Mouse (Mus musculus) brain, embryonic 14.5 days (tissue): Measurements from ENCODE around the gene Pxdc1.

ENCODE experiments used
- CTCF ChIP-seq: fragments of 200-500 bp; IDR thresholded peaks from 2 replicates; pipeline ENCODE4 v1.5.1; 2012; ENCODE audit warnings: inconsistent platforms, mild to moderate bottlenecking, moderate library complexity, borderline replicate concordance; ENCODE audit not compliant: insufficient read depth, insufficient read length; ENCODE audit errors: extremely low read depth
- POLR2A ChIP-seq: fragments of 200-500 bp; IDR thresholded peaks from 2 replicates; pipeline ENCODE4 v1.6.1; 2012; ENCODE audit warnings: mild to moderate bottlenecking, inconsistent platforms, borderline replicate concordance; ENCODE audit not compliant: poor library complexity, insufficient read depth, insufficient read length, severe bottlenecking; ENCODE audit errors: extremely low read depth

DNA sequence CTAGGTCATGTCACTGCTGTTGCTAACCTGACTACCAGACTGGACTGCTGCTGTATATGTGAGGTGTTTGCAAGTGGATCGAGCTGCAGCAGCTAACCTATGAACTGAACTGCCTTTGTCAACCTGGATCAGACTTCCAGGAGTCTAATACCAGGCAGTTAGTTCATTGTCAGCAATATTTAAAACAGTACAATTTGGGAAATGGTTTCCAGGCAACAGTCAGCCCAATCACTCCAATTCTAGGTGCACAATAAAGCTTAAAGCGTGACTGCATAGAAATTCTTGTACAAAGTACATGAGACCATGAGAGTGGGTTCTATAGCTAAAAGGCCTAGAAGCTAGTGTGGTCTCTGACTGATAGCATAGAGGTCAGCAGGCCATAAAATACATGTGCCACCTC lies 28.9 kb downstream of the Pxdc1 start:
- no peak for TF ChIP-seq CTCF
- no peak for TF ChIP-seq POLR2A
